Mouse (Mus musculus) myocyte (in vitro differentiated cells): ENCODE results near the gene Drg1. TPM values are rescaled to one million over a fixed set of nuclear protein-coding genes. Genes with fewer than 3 reads are reported as not detected.
A peak's percentile ranks its signal among the peaks of the same experiment; 100 is the strongest.
"Not testable (repeated sequence)": the region's sequence is repeated elsewhere in the genome, so short reads cannot be mapped to it uniquely, and the experiment has no call there.

Experiments
- H3K27me3 ChIP-seq: one replicate; pipeline ENCODE4 v1.6.1; 2011; ENCODE audit not compliant: control insufficient read depth, insufficient read depth, insufficient read length
- H3K36me3 ChIP-seq: one replicate; pipeline ENCODE4 v1.6.1; 2011; ENCODE audit not compliant: control insufficient read depth, insufficient read depth
- H3K4me2 ChIP-seq: one replicate; pipeline ENCODE4 v1.6.1; 2011; ENCODE audit warnings: low read depth, control low read depth
- H3K4me3 ChIP-seq: one replicate; pipeline ENCODE4 v1.5.1; 2011; ENCODE audit warnings: mild to moderate bottlenecking, control low read depth, moderate library complexity
- H3K79me2 ChIP-seq: one replicate; pipeline ENCODE4 v1.6.1; 2011; ENCODE audit not compliant: control insufficient read depth, insufficient read depth
- H3ac ChIP-seq: one replicate; pipeline ENCODE4 v1.6.1; 2011; ENCODE audit not compliant: control insufficient read depth, insufficient read length
- polyA plus RNA-seq: library from polyadenylated mRNA; unstranded; fragments of >200 nt; fragmentation: generic; extraction: Trizol; gene quantifications from one replicate; pipeline ENCODE4 v1.2.1, GENCODE M21; 2012; ENCODE audit warnings: missing spikeins

Drg1 gene
- polyA plus RNA-seq, 1 experiment: 109 TPM

- H3K4me3 ChIP-seq, H3K4me2 ChIP-seq, H3K79me2 ChIP-seq, H3K27me3 ChIP-seq, H3ac ChIP-seq, H3K36me3 ChIP-seq: not testable (repeated sequence)
Measured at GRCm38 (mm10) chr11:3167571-3168001, 98.6 kb downstream of the Drg1 start.

- not testable (repeated sequence) for H3K36me3 ChIP-seq, H3K4me2 ChIP-seq, H3K79me2 ChIP-seq, H3K27me3 ChIP-seq, H3ac ChIP-seq, H3K4me3 ChIP-seq
Measured at GRCm38 (mm10) chr11:3167129-3167528, 99.1 kb downstream of the Drg1 start.

DNA sequence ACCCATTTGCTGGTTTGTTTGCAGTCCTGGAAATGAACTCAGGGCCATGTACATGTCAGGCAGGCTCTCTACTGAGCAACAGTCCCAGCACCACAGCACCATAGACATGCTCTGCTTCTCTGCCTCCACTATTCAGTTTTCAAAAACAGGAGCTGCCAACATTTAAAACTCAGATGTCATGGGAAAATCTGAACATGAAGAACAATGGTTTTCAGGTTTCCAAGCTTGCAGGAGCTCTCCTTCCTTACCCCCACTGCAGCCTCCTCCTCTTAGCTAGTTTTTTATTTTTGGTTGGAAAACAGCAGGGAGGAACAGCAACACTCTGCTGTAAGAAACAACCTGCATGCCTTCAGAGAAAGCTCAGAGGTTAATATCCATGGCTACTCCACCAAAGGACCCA lies 99.9 kb downstream of the Drg1 start:
- H3ac ChIP-seq, H3K4me3 ChIP-seq, H3K79me2 ChIP-seq, H3K27me3 ChIP-seq, H3K36me3 ChIP-seq, H3K4me2 ChIP-seq: not testable (repeated sequence)

- H3K79me2 ChIP-seq, H3K36me3 ChIP-seq, H3ac ChIP-seq, H3K27me3 ChIP-seq, H3K4me3 ChIP-seq, H3K4me2 ChIP-seq: not testable (repeated sequence)
Measured at GRCm38 (mm10) chr11:3165210-3165782, 100.9 kb downstream of the Drg1 start.

DNA sequence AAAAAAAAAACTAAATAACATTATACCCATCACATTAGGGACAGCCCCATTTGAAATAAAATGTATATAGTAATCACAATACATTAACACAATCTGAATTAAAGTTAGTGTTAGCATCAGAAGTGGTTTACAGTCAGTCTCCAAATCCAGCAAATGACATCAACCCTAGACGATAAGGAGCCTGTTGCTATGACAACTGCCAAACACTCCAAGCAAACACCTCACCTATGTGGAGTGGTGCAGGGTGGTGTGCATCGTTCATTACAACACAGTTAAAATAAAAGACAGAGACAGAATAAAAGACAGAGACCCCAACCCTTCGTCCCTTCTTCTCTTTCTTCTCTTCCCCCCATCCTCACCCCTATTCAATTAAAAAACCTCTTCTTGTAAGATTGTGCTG lies 102.6 kb downstream of the Drg1 start:
- not testable (repeated sequence) for H3ac ChIP-seq, H3K4me2 ChIP-seq, H3K79me2 ChIP-seq

GRCm38 (mm10) chr11:3163122-3163521 lies 103.1 kb downstream of the Drg1 start:
- H3K27me3 ChIP-seq, H3K36me3 ChIP-seq, H3ac ChIP-seq, H3K4me3 ChIP-seq, H3K79me2 ChIP-seq, H3K4me2 ChIP-seq: not testable (repeated sequence)

More for the DNA sequence above, 102.6 kb downstream of the Drg1 start:
- H3K36me3 ChIP-seq, H3K27me3 ChIP-seq, H3K4me3 ChIP-seq: not testable (repeated sequence)

DNA sequence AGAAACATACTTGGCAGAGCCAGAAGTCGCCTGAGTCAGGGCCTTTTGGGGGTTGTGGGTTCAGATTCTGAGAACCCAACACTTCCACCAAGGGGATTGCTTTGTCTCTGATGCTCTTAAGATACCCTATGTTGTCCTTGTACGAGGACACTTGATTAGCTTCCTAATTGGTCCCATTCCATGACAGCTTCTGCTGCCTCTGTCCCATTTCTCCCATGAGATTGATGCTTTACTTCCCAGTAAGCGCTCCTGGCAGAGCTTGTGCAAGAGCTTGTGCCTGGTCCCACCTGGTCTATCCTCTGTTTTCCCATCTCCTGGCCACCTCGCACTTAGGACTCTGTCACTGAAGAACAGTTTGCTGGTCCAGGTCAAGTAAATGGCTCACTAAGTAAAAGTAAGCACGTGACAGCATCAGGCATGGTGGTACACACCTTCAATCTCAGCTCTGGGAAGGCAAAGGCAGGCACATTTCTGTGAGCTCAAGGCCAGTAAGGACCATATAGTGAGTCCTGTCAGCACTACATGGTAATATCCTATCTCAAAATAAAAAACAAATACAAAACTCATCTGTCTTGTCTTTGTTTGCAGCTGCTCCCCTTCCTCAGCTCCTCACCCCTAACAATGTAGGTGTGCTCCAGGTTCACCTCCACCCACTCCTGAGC lies 103.8 kb downstream of the Drg1 start:
- H3K4me3 ChIP-seq, H3K36me3 ChIP-seq, H3K4me2 ChIP-seq, H3K27me3 ChIP-seq, H3ac ChIP-seq, H3K79me2 ChIP-seq: not testable (repeated sequence)

DNA sequence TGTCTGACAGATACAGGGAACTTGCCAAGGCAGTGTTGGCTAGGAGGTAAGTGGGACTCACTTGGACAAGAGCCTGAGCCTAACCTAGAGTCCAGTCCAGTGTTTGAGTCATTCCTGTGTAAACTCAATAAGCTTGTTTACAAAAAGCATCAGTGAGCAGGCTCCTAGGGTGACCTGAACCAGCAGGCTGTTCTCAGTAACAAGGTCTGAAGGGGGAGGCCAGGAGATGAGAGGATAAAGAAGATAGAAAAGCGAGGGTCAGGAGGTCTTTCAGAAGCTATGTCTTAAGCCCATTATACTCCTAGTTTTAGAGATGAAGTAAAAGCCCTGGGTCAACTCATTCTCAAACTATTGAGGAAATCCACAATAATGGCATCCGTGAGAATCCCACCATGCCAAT lies 104.8 kb downstream of the Drg1 start:
- H3K36me3 ChIP-seq, H3K79me2 ChIP-seq, H3ac ChIP-seq, H3K4me3 ChIP-seq, H3K27me3 ChIP-seq, H3K4me2 ChIP-seq: not testable (repeated sequence)

- H3ac ChIP-seq, H3K36me3 ChIP-seq, H3K4me2 ChIP-seq, H3K27me3 ChIP-seq, H3K79me2 ChIP-seq, H3K4me3 ChIP-seq: not testable (repeated sequence)
Measured at GRCm38 (mm10) chr11:3158800-3159199, 107.4 kb downstream of the Drg1 start.

- not testable (repeated sequence) for H3K4me3 ChIP-seq, H3K27me3 ChIP-seq, H3K79me2 ChIP-seq
Measured at GRCm38 (mm10) chr11:3157996-3158395, 108.2 kb downstream of the Drg1 start.

GRCm38 (mm10) chr11:3156991-3157390 lies 109.2 kb downstream of the Drg1 start:
- H3K27me3 ChIP-seq: not testable (repeated sequence)

More at GRCm38 (mm10) chr11:3157996-3158395, 108.2 kb downstream of the Drg1 start:
- not testable (repeated sequence) for H3ac ChIP-seq, H3K36me3 ChIP-seq
- H3K4me2 ChIP-seq: peak overlapping the region; percentile 7

GRCm38 (mm10) chr11:3153666-3154397 lies 112.4 kb downstream of the Drg1 start:
- not testable (repeated sequence) for H3K79me2 ChIP-seq, H3K36me3 ChIP-seq, H3K4me2 ChIP-seq, H3ac ChIP-seq, H3K4me3 ChIP-seq, H3K27me3 ChIP-seq

More at GRCm38 (mm10) chr11:3156991-3157390, 109.2 kb downstream of the Drg1 start:
- not testable (repeated sequence) for H3K79me2 ChIP-seq, H3K4me2 ChIP-seq, H3K4me3 ChIP-seq, H3ac ChIP-seq, H3K36me3 ChIP-seq

GRCm38 (mm10) chr11:3151358-3151757 lies 114.9 kb downstream of the Drg1 start:
- not testable (repeated sequence) for H3ac ChIP-seq, H3K4me2 ChIP-seq, H3K79me2 ChIP-seq, H3K36me3 ChIP-seq, H3K27me3 ChIP-seq, H3K4me3 ChIP-seq
